Mouse (Mus musculus) C2C12 (cell line): ENCODE data around the gene Yars.

Experiments
- CEBPB ChIP-seq: IDR thresholded peaks from one replicate; pipeline ENCODE4 v1.6.1; 2011; ENCODE audit warnings: low read depth, mild to moderate bottlenecking, control low read depth, moderate library complexity
- CTCF ChIP-seq: IDR thresholded peaks from one replicate; pipeline ENCODE4 v1.5.1; 2011; ENCODE audit not compliant: control insufficient read depth, insufficient read depth, insufficient read length
- MAX ChIP-seq: IDR thresholded peaks from one replicate; pipeline ENCODE4 v1.6.1; 2011; ENCODE audit warnings: mild to moderate bottlenecking, control low read depth
- USF1 ChIP-seq: IDR thresholded peaks from one replicate; pipeline ENCODE4 v1.6.1; 2011; ENCODE audit warnings: low read depth, mild to moderate bottlenecking, control low read depth, moderate library complexity

- TF ChIP-seq USF1 (no peak), CTCF (no peak), CEBPB (no peak), MAX (no peak)
These were observed 59.7 kb downstream of the Yars start for GRCm38 (mm10) chr4:129249288-129249687.
